Mouse (Mus musculus) liver, embryonic 12.5 days (tissue): ENCODE measurements around the gene Dmbt1. TPM values are rescaled to one million over a fixed set of nuclear protein-coding genes. Genes with fewer than 3 reads are reported as not detected.
"Not testable (repeated sequence)": the region's sequence is repeated elsewhere in the genome, so short reads cannot be mapped to it uniquely, and the experiment has no call there.

ENCODE experiments used
- ATAC-seq: fragments of 200-750 bp; cut with Nextera tagmentation; 2 replicates; pipeline ENCODE4 v1.8.0; 2017; ENCODE audit warnings: moderate number of reproducible peaks, mild to moderate bottlenecking, moderate library complexity
- H3K27ac ChIP-seq: fragments of 300-500 bp; sonication (generic); 2 replicates; pipeline ENCODE4 v1.5.1; 2016; ENCODE audit warnings: mild to moderate bottlenecking
- H3K27me3 ChIP-seq: fragments of 300-500 bp; sonication (generic); replicated peaks from 2 replicates; pipeline ENCODE4 v1.6.1; 2016; ENCODE audit warnings: mild to moderate bottlenecking, moderate library complexity
- H3K36me3 ChIP-seq: fragments of 300-500 bp; sonication (generic); 2 replicates; pipeline ENCODE4 v1.6.1; 2016; ENCODE audit warnings: mild to moderate bottlenecking, moderate library complexity
- H3K4me1 ChIP-seq: fragments of 300-500 bp; sonication (generic); 2 replicates; pipeline ENCODE4 v1.6.1; 2016
- H3K4me2 ChIP-seq: fragments of 300-500 bp; sonication (generic); 2 replicates; pipeline ENCODE4 v1.6.1; 2016; ENCODE audit warnings: mild to moderate bottlenecking, moderate library complexity
- H3K4me3 ChIP-seq: fragments of 300-500 bp; sonication (generic); 2 replicates; pipeline ENCODE4 v1.5.1; 2016; ENCODE audit warnings: mild to moderate bottlenecking, moderate library complexity
- H3K9ac ChIP-seq: fragments of 300-500 bp; sonication (generic); 2 replicates; pipeline ENCODE4 v1.6.1; 2016; ENCODE audit warnings: mild to moderate bottlenecking, moderate library complexity
- H3K9me3 ChIP-seq: fragments of 300-500 bp; sonication (generic); replicated peaks from 2 replicates; pipeline ENCODE4 v1.6.1; 2016; ENCODE audit warnings: mild to moderate bottlenecking, moderate library complexity
- WGBS: fragments of 180-500 bp; shearing (Covaris S2); methylation state at CpG from one replicate; pipeline ENCODE4 v1.1.7; 2016; ENCODE audit not compliant: insufficient replicate concordance; 5-methylcytosine and 5-hydroxymethylcytosine counted together
- polyA plus RNA-seq: library from polyadenylated mRNA; unstranded; fragments of >200 nt; fragmentation: Nextera tagmentation; extraction: Ambion mirVana; gene quantifications from 2 replicates; pipeline ENCODE4 v1.2.1, GENCODE M21; 2016

Gene Dmbt1
- polyA plus RNA-seq, 1 experiment from 2014 or later, result not detected

- not testable (repeated sequence) for H3K4me2 ChIP-seq, H3K27ac ChIP-seq, H3K4me1 ChIP-seq, H3K4me3 ChIP-seq, H3K9me3 ChIP-seq, H3K9ac ChIP-seq, ATAC-seq, H3K27me3 ChIP-seq, H3K36me3 ChIP-seq
- WGBS, result 58% methylated on average over 9 of the region's 9 CpGs
Observed at GRCm38 (mm10) chr7:131057918-131058317, 26.1 kb downstream of the Dmbt1 start.

- H3K27me3 ChIP-seq, H3K4me3 ChIP-seq, H3K9ac ChIP-seq, H3K27ac ChIP-seq, H3K4me2 ChIP-seq, ATAC-seq, H3K36me3 ChIP-seq, H3K4me1 ChIP-seq, H3K9me3 ChIP-seq: not testable (repeated sequence)
- 53% methylated on average over 2 of the region's 2 CpGs for WGBS
Observed at GRCm38 (mm10) chr7:131059808-131060207, 28.0 kb downstream of the Dmbt1 start.

DNA sequence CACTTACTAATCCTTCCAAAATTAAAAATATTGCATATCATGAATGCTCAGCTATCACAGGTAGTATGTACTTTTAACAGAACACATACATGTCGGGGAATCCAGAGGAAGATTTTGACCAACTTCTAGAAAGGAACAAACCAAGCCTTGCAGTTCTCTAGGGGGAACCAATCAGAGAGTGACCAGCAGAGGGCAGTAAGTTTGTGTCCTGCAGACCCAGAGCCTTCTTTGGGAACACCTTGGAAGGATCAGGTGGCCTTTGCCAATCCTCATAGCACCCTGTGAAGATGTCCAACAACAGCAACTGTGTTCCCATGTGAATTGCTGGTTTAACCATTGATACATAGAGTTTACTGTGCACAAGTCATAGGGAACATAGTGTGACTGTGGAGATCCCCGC is 30.7 kb downstream of the Dmbt1 start:
- H3K27ac ChIP-seq, result no peak overlapping the region
- H3K36me3 ChIP-seq, result no peaks in the 10 kb centered on the region
- no peak overlapping the region for H3K4me2 ChIP-seq
- no peak overlapping the region for H3K9ac ChIP-seq
- ATAC-seq, result no peak
- H3K9me3 ChIP-seq, result no peaks in the 10 kb centered on the region
- H3K27me3 ChIP-seq, result no peaks in the 10 kb centered on the region
- WGBS, result 67% methylated on average over 2 of the region's 2 CpGs
- no peaks in the 10 kb centered on the region for H3K4me1 ChIP-seq
- no peak overlapping the region for H3K4me3 ChIP-seq

- not testable (repeated sequence) for H3K27me3 ChIP-seq, H3K4me1 ChIP-seq, H3K27ac ChIP-seq, H3K9ac ChIP-seq, H3K9me3 ChIP-seq, ATAC-seq, H3K4me2 ChIP-seq, H3K4me3 ChIP-seq, H3K36me3 ChIP-seq
- 0% methylated on average over 1 of the region's 1 CpGs for WGBS
Observed at GRCm38 (mm10) chr7:131068191-131068590, 36.3 kb downstream of the Dmbt1 start.

- not testable (repeated sequence) for ATAC-seq, H3K27me3 ChIP-seq, H3K36me3 ChIP-seq, H3K27ac ChIP-seq, H3K4me3 ChIP-seq, H3K4me1 ChIP-seq, H3K9ac ChIP-seq, H3K4me2 ChIP-seq, H3K9me3 ChIP-seq
- WGBS, result 66% methylated on average over 3 of the region's 3 CpGs
Observed at GRCm38 (mm10) chr7:131073476-131073875, 41.6 kb downstream of the Dmbt1 start.

- H3K36me3 ChIP-seq, ATAC-seq, H3K27me3 ChIP-seq, H3K4me2 ChIP-seq, H3K9ac ChIP-seq, H3K27ac ChIP-seq, H3K9me3 ChIP-seq, H3K4me1 ChIP-seq, H3K4me3 ChIP-seq: not testable (repeated sequence)
- 59% methylated on average over 6 of the region's 6 CpGs for WGBS
Observed at GRCm38 (mm10) chr7:131074098-131074497, 42.2 kb downstream of the Dmbt1 start.

GRCm38 (mm10) chr7:131075956-131076355 is 44.1 kb downstream of the Dmbt1 start:
- Histone ChIP-seq H3K4me3 (no peak overlapping the region), H3K4me2 (no peak overlapping the region), H3K27ac (no peak overlapping the region), H3K4me1 (no peaks in the 10 kb centered on the region), H3K9ac (no peak overlapping the region), H3K9me3 (no peaks in the 10 kb centered on the region), H3K36me3 (no peaks in the 10 kb centered on the region), H3K27me3 (no peaks in the 10 kb centered on the region)
- 0% methylated on average over 1 of the region's 1 CpGs for WGBS
- ATAC-seq, result no peak

DNA sequence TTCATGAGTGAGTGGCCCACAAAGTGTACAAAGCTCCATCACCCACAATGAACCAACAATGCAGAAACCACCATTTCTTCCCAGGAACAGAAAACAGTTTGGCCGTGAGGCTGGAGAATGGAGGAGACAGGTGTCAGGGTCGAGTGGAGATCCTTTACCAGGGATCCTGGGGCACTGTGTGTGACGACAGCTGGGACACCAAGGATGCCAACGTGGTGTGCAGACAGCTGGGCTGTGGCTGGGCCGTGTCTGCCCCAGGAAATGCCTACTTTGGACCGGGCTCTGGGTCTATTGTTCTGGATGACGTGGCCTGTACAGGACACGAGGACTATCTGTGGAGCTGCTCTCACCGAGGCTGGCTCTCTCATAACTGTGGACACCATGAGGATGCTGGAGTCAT is 50.5 kb downstream of the Dmbt1 start:
- 62% methylated on average over 9 of the region's 9 CpGs for WGBS
- H3K4me1 ChIP-seq, H3K9ac ChIP-seq, H3K27me3 ChIP-seq, H3K4me2 ChIP-seq, ATAC-seq, H3K9me3 ChIP-seq, H3K27ac ChIP-seq, H3K36me3 ChIP-seq, H3K4me3 ChIP-seq: not testable (repeated sequence)

GRCm38 (mm10) chr7:131112486-131112885 is 80.6 kb downstream of the Dmbt1 start:
- WGBS, result 17% methylated on average over 3 of the region's 3 CpGs
- Histone ChIP-seq H3K4me3 (no peak overlapping the region), H3K27me3 (no peaks in the 10 kb centered on the region), H3K9me3 (no peaks in the 10 kb centered on the region), H3K4me1 (no peaks in the 10 kb centered on the region), H3K27ac (no peak overlapping the region), H3K36me3 (no peaks in the 10 kb centered on the region), H3K9ac (no peak overlapping the region), H3K4me2 (no peak overlapping the region)
- no peak for ATAC-seq

DNA sequence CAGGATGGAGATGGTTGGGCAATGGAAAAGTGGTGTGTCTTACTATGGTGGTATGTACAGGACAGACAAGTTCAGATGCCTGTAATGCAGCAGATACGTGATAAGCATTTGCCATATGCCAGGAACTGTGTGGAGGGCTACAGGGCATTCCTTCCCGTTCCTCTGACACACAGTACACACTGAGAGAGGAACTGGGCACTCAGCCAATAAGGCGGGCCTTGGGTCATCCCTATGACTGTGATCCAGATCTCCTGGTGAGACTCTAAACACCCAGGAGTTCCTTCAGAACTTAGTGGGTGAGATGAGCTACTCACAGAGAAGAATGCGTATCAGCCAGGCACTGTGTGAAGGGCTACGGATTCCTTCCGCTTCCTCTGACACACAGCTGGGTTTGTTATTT is 81.8 kb downstream of the Dmbt1 start:
- no peaks in the 10 kb centered on the region for H3K4me1 ChIP-seq
- H3K4me2 ChIP-seq, result no peak overlapping the region
- no peaks in the 10 kb centered on the region for H3K9me3 ChIP-seq
- WGBS, result 56% methylated on average over 6 of the region's 6 CpGs
- H3K9ac ChIP-seq, result no peak overlapping the region
- no peak overlapping the region for H3K27ac ChIP-seq
- ATAC-seq, result no peak
- no peaks in the 10 kb centered on the region for H3K36me3 ChIP-seq
- H3K4me3 ChIP-seq, result no peak overlapping the region
- no peaks in the 10 kb centered on the region for H3K27me3 ChIP-seq

DNA sequence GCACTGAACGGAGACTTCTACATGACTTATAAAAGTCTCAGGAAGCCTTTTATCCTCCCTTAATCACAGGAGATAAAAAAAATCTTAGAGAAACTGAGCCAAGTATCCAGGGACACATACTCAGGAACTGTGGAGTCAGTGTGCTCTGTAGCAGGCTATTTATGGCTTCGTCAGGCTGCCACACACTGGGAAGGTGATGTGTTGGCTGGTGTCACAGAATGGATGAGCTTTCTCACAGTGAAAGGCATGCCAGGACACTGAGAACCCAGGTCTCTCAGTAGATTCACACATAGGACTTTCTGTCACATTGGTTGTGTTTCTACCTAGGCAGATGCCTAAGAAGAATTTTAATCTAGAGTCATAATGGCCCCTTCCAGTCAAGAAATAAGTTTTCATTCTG is 82.6 kb downstream of the Dmbt1 start:
- Histone ChIP-seq H3K27ac (no peak overlapping the region), H3K4me2 (no peak overlapping the region), H3K4me1 (no peaks in the 10 kb centered on the region), H3K27me3 (no peaks in the 10 kb centered on the region), H3K4me3 (no peak overlapping the region), H3K9me3 (no peaks in the 10 kb centered on the region), H3K36me3 (no peaks in the 10 kb centered on the region), H3K9ac (no peak overlapping the region)
- ATAC-seq, result no peak
- WGBS, result 61% methylated on average over 2 of the region's 2 CpGs

DNA sequence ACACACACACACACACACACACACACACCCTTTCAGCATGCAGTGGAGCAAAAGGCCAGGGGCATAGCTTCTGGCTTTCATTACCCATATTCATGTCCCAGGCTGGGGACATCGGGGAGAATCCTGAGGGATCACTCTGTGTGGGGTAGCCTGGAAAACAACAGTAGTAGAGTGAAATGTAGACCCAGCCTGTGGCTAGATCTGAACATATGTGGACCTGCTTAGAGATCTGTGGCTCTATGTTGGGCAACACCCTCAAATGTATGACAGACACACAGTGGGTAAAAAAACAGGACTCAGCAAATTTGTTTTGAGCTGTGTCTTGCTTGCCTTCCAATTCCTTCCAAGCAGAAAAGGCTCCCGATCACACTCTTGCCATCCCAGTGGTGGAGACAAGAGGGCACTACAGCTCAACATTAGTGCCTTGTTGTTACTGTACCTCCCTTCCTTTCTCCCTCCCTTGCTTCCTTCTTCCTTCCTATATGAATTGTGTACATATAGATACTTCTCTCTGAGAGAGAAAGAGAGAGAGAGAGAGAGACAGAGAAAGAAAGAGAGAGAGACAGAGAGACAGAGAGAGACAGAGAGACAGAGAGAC is 90.5 kb downstream of the Dmbt1 start:
- 61% methylated on average over 2 of the region's 2 CpGs for WGBS
- H3K27ac ChIP-seq, result no peak overlapping the region
- no peaks in the 10 kb centered on the region for H3K9me3 ChIP-seq
- H3K27me3 ChIP-seq, result no peaks in the 10 kb centered on the region
- no peak overlapping the region for H3K4me2 ChIP-seq
- no peak for ATAC-seq
- H3K4me3 ChIP-seq, result no peak overlapping the region
- H3K9ac ChIP-seq, result no peak overlapping the region
- H3K4me1 ChIP-seq, result no peaks in the 10 kb centered on the region
- H3K36me3 ChIP-seq, result no peaks in the 10 kb centered on the region

GRCm38 (mm10) chr7:131130021-131130420 is 98.2 kb downstream of the Dmbt1 start:
- no peaks in the 10 kb centered on the region for H3K4me1 ChIP-seq
- WGBS, result 54% methylated on average over 12 of the region's 12 CpGs
- H3K27me3 ChIP-seq, result no peaks in the 10 kb centered on the region
- no peak overlapping the region for H3K4me2 ChIP-seq
- no peak for ATAC-seq
- no peak overlapping the region for H3K4me3 ChIP-seq
- H3K27ac ChIP-seq, result no peak overlapping the region
- no peak overlapping the region for H3K9ac ChIP-seq
- no peaks in the 10 kb centered on the region for H3K36me3 ChIP-seq
- H3K9me3 ChIP-seq, result no peaks in the 10 kb centered on the region
